ENCODE assay signal across 8 mouse cellular contexts in genomic region chr7:89404081-89404733, GRCm38 (mm10). TPM values are rescaled to one million over a fixed set of nuclear protein-coding genes. Genes with fewer than 3 reads are reported as not detected.
DNase-seq lines count a peak whose midpoint lies in the region; ATAC-seq lines count a peak whose summit lies in the region.

Gene Tmem135 (minus strand): TSS chr7:89404222.
Gene Fzd4 (plus strand): TSS chr7:89404355.

- no peaks in the 10 kb centered on the region for H3K9me3 ChIP-seq in heart, embryonic 13.5 days
- no peaks in the 10 kb centered on the region for H3K9me3 ChIP-seq in liver, embryonic 12.5 days (replicated peaks)
- no peaks in the 10 kb centered on the region for H3K9me3 ChIP-seq in stomach, embryonic 15.5 days

- under 1% methylated on average over 62 of the region's 62 CpGs for WGBS in heart, embryonic 13.5 days
- whole genome bisulfite sequencing in liver, embryonic 12.5 days (ENCODE audit: insufficient replicate concordance) = under 1% methylated on average over 61 of the region's 62 CpGs
- WGBS in stomach, embryonic 15.5 days = under 1% methylated on average over 59 of the region's 62 CpGs

- peak; percentile 46; the same call in 1 of the 2 replicates for ATAC-seq in erythroid progenitor cell, adult 5-6 weeks (replicated peaks; ENCODE audit: low FRiP score, poor library complexity, severe bottlenecking)
- peak; percentile 98 for ATAC-seq in heart, embryonic 13.5 days (ENCODE audit: extremely low read depth, insufficient number of reproducible peaks, low FRiP score, low TSS enrichment)
- ATAC-seq in liver, embryonic 12.5 days = peak; percentile 93
- ATAC-seq in stomach, embryonic 15.5 days (ENCODE audit: insufficient read depth, low FRiP score, low read depth) = peak; percentile 96

- no peaks in the 10 kb centered on the region for H3K27me3 ChIP-seq in heart, embryonic 13.5 days (replicated peaks)
- peaks cover 53% of the 10 kb centered on the region for H3K27me3 ChIP-seq in liver, embryonic 12.5 days (replicated peaks)
- no peaks in the 10 kb centered on the region for H3K27me3 ChIP-seq in stomach, embryonic 15.5 days (replicated peaks)

- H3K27ac ChIP-seq in heart, embryonic 13.5 days (replicated peaks) = peak within 1 kb of the TSS; percentile 96
- H3K27ac ChIP-seq in liver, embryonic 12.5 days = peak within 1 kb of the TSS; percentile 69
- H3K27ac ChIP-seq in stomach, embryonic 15.5 days = peak within 1 kb of the TSS; percentile 86

- peak within 1 kb of the TSS; percentile 88 for H3K4me3 ChIP-seq in heart, embryonic 13.5 days
- peak within 1 kb of the TSS; percentile 69 for H3K4me3 ChIP-seq in liver, embryonic 12.5 days
- H3K4me3 ChIP-seq in stomach, embryonic 15.5 days (replicated peaks) = peak within 1 kb of the TSS; percentile 88

- peak; percentile 76 for DNase-seq in CD4-positive helper T cell, adult 2 months (ENCODE audit: low read depth, low spot score)
- peak; percentile 81 for DNase-seq in brain, embryonic 18.5 days (ENCODE audit: low read depth, low spot score)
- peak; percentile 99 for DNase-seq in kidney, postnatal 10 days
- DNase-seq in natural killer cell, adult 2 months (ENCODE audit: low spot score in 2 of 2) = peak; percentile 70 to 74

- H3K4me1 ChIP-seq in heart, embryonic 13.5 days = peaks cover 38% of the 10 kb centered on the region
- H3K4me1 ChIP-seq in liver, embryonic 12.5 days = peaks cover 23% of the 10 kb centered on the region
- H3K4me1 ChIP-seq in stomach, embryonic 15.5 days = peaks cover 19% of the 10 kb centered on the region

- peak within 1 kb of the TSS; percentile 96 for H3K9ac ChIP-seq in heart, embryonic 13.5 days
- peak within 1 kb of the TSS; percentile 72 for H3K9ac ChIP-seq in liver, embryonic 12.5 days
- H3K9ac ChIP-seq in stomach, embryonic 15.5 days = peak within 1 kb of the TSS; percentile 62

- peak within 1 kb of the TSS; percentile 93 for H3K4me2 ChIP-seq in heart, embryonic 13.5 days
- H3K4me2 ChIP-seq in liver, embryonic 12.5 days = peak within 1 kb of the TSS; percentile 95
- H3K4me2 ChIP-seq in stomach, embryonic 15.5 days = peak within 1 kb of the TSS; percentile 79

- peaks cover 24% of the 10 kb centered on the region for H3K36me3 ChIP-seq in heart, embryonic 13.5 days
- H3K36me3 ChIP-seq in liver, embryonic 12.5 days = peaks cover 12% of the 10 kb centered on the region; the same call in 1 of the 2 replicates
- H3K36me3 ChIP-seq in stomach, embryonic 15.5 days = 0 out of 2 replicates have a peak, but pooled peaks cover 8% of the 10 kb centered on the region

RNA-seq across cellular contexts. Expression of gene Tmem135, which starts in this region (rescaled TPM):
- 12.2 and 12.6 TPM in 2 replicates for total RNA-seq in erythroid progenitor cell, adult 5-6 weeks (2015; ENCODE audit: low replicate concordance)
- 1.3 and 10.7 TPM in 2 replicates for total RNA-seq in erythroid progenitor cell, adult 5-6 weeks (2017; ENCODE audit: low replicate concordance)
- 21.7 and 23.8 TPM in 2 replicates for polyA plus RNA-seq in heart, embryonic 13.5 days (2015; fragmentation: Nextera tagmentation; extraction: Ambion mirVana)
- 16.0 and 16.7 TPM in 2 replicates for polyA plus RNA-seq in liver, embryonic 12.5 days (2016; fragmentation: Nextera tagmentation; extraction: Ambion mirVana)
- polyA plus RNA-seq in stomach, embryonic 15.5 days (2015; fragmentation: Nextera tagmentation; extraction: Ambion mirVana) = 35.5 and 37.3 TPM in 2 replicates

RNA-seq across cellular contexts. Expression of gene Fzd4, which starts in this region (rescaled TPM):
- total RNA-seq in erythroid progenitor cell, adult 5-6 weeks (2015; ENCODE audit: low replicate concordance) = under 0.01 and 0.36 TPM in 2 replicates
- 0.26 TPM in 1 of 2 replicates, not detected in the other for total RNA-seq in erythroid progenitor cell, adult 5-6 weeks (2017; ENCODE audit: low replicate concordance)
- 6.9 and 7.1 TPM in 2 replicates for polyA plus RNA-seq in heart, embryonic 13.5 days (2015; fragmentation: Nextera tagmentation; extraction: Ambion mirVana)
- polyA plus RNA-seq in liver, embryonic 12.5 days (2016; fragmentation: Nextera tagmentation; extraction: Ambion mirVana) = 3.5 and 4.5 TPM in 2 replicates
- polyA plus RNA-seq in stomach, embryonic 15.5 days (2015; fragmentation: Nextera tagmentation; extraction: Ambion mirVana) = 12.8 and 13.9 TPM in 2 replicates

Comparison
In these comparisons a context has a peak if more than half of its experiments do, and no peak if none do; other contexts are left out.
1. Peak in every context shown above with its lines: DNase-seq, ATAC-seq, H3K4me3 ChIP-seq and H3K27ac ChIP-seq.
2. ATAC-seq: peak in every context shown above with its lines; median percentile 98 in heart, embryonic 13.5 days; 96 in stomach, embryonic 15.5 days; 93 in liver, embryonic 12.5 days; 46 in erythroid progenitor cell, adult 5-6 weeks.